Mouse (Mus musculus) liver (tissue): ENCODE data around the gene Adssl1.

Source experiments
- DNase-seq: peaks from one replicate; pipeline ENCODE4 v3.0.0-alpha.2; 2020; ENCODE audit warnings: mixed read lengths

The Adssl1 gene

GRCm38 (mm10) chr12:112660576-112661326 lies 40.9 kb downstream of the Adssl1 start:
- peak; percentile 62 for DNase-seq

DNA sequence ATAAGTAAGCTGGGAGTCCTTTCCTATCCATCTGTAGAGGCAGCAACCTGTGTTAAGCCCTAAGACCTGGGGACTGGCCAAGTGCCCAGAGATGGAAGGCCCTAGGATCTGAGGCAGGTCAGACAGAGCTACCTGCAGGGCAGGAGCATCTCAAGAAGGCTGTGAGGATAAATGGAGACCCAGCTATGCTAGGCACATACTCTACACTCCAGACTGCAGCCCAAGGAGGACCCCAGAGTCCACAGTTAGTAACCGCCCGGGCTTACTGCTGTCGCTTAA lies 41.4 kb downstream of the Adssl1 start:
- no peak for DNase-seq

GRCm38 (mm10) chr12:112661851-112662250 lies 42.0 kb downstream of the Adssl1 start:
- DNase-seq: no peak

GRCm38 (mm10) chr12:112663303-112663702 lies 43.5 kb downstream of the Adssl1 start:
- DNase-seq: no peak

DNA sequence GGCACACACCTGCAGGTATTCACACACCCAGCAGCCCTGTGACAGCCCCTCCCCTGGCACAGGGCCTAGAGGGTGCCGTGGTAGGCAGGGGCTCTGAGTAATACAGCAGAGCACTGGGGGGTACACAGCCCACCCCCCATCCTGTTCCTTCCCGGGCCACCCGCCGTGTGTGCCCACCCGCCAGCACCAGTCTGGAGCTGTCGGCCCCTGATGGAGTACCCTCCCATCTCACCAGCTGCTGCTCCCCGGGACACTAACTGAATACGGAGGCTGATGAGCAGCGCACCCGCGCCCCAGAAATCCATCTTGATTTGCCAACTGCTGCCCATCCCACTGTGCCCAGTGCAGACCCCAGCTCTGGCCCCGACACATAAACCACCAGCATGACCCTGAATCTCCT lies 43.9 kb downstream of the Adssl1 start:
- no peak for DNase-seq

- no peak for DNase-seq
Observed at GRCm38 (mm10) chr12:112664124-112664523, 44.3 kb downstream of the Adssl1 start.

GRCm38 (mm10) chr12:112664656-112665055 lies 44.8 kb downstream of the Adssl1 start:
- no peak for DNase-seq

DNA sequence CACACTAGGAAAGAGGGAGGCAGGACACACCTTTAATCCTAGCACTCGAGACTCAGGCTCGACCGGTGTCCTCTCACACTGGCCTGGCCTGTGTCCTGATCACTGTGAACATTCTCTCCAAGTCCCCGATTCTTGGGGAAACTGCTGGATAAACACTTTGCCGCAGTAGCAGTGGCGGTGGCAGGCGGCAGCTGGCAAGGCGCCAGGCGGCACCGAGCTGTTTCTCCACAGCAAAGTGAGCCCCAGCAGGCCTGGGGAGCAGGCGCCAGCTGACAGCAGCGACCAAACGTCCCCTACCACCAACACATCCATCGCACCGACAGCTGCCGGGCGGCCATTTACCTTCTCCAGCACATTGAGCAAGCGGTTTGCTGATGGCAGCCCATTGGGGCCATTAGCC lies 45.6 kb downstream of the Adssl1 start:
- peak; percentile 46 for DNase-seq

DNA sequence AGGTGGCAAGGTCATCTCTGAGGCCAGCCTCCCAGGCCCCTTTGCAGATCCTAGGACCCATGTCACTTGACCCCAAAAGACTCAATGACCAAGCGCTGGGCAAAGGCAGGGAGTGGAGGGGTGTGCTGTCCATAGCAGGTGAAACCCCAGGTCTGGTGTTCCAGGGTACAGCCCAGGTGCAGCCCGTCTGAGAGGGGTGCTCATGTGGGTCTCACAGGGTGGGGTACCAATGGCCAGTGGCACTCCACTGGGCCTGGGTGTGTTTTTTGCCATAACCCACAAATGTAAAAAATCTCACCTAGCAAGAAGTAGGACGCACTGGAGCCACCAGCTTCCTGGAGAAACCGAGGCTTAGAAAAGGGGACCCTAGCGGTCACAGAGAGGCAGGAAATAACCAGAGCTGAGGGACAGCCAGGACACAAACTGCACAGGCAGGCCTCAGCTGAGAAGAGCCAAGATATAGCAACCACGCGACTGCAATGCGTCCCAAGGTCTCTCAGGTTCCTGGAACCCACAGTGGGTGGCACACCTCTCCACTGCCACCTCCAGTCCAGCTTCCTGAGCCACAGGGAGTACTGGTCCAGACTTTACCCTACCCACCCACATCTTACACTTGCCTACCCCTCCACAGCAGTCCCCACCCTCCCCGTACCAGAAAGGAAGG lies 46.2 kb downstream of the Adssl1 start:
- no peak for DNase-seq

- DNase-seq: no peak
Observed at GRCm38 (mm10) chr12:112667619-112668297, 47.9 kb downstream of the Adssl1 start.

- peak; percentile 25 for DNase-seq
Observed at GRCm38 (mm10) chr12:112670718-112671393, 51.0 kb downstream of the Adssl1 start.

DNA sequence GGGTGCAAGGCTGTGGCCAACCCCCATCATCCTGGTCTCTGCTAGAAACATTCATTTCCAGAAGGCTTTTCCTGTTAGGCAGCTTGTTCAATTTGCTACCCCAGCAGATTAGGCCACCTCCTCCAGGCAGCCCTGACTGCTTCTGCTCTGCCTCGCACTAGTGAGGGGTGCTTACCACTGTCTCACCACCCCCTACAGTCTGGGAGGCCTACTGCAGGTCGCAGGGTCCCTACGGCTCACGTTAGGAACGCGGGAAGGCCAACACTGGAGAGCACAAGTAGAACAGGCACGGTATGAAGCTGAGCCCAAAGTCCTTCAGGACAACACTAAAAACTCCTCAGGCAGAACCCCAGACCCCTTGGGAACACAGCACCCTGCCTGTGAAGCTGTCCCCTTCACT lies 52.0 kb downstream of the Adssl1 start:
- DNase-seq: no peak

- DNase-seq: peak; percentile 60
Observed at GRCm38 (mm10) chr12:112672744-112673575, 53.1 kb downstream of the Adssl1 start.

DNA sequence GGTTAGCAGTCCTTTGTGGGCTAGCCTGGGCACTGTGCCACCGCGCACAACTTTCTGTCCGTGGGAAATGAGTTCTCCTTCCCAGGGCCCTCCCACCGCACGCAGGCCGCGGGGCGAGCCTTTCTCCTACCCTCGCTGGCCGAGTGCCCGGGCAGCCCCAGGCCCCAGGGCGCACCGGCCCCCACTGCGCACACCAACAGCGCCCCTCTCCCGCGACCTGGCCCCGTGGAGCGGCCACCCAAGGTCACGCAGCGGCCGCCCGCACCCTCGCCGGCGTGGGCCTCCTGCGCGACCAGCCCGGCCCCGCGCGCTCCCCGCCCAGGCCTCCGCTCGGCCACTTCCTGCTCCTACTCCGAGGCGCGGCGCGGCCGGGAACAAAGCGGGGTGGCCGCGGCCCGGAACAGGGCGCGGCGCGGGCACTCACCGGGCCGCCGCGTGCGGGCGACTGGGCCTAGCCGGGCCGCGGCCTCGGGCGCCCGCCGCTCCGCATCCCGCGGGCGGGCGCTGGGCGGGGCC lies 53.8 kb downstream of the Adssl1 start:
- DNase-seq: peak; percentile 23

- DNase-seq: peak; percentile 76
Observed at GRCm38 (mm10) chr12:112674132-112675011, 54.5 kb downstream of the Adssl1 start, which contains the start of gene Akt1. Akt1 (minus strand) TSS chr12:112674884.

DNA sequence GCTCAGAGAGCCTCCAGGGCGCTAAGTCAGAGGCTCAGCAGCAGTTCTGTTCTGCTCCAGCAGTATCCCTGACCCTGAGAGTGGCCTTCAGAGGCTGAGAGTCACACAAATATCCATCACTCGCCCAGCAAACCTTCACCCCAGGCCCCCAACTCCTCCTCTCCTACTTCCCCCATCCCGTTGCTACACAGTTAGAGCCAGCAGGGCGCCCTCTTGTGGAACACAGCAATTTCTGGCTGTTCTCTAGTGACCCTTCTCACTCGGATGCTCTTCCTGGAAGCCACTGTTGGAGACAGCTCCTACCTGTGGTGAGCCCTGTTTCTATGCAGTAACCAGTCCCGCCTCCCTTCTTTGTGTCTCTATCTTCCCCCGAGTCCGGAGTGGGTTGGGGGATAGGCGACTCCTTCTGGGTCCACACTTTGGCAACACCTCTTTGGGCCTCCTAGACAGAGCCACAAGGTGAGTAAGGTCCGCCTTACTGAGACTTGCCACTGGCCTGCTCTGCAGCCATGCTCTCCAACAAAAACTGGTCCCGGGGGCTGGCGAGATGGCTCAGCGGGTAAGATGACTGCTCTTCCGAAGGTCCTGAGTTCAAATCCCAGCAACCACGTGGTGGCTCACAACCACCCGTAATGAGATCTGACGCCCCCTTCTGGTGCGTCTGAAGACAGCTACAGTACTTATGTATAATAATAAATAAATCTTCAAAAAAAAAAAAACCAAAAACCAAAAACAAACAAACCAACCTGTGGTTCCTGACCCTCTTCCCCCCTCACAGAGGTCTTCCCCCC lies 55.6 kb downstream of the Adssl1 start:
- peak; percentile 86 for DNase-seq

DNA sequence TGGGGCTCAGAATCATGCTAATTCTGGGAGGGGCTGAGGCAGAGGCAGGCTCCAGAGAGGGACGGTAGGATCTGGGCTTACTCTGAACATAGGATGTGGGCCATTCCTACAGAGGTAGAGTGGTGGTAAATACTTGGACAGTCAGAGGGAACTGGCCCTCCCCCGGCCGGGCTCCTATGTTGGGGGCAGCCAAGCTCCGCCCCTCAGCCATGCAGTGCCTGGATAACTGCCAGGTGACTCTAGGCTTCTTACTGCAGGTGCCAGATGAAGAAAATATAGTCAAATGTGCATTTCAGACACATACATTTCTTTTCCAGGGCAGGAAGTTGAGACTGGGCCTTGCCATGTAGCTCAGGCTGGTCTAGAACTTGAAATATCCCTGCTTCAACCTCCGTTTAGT lies 57.2 kb downstream of the Adssl1 start:
- no peak for DNase-seq

GRCm38 (mm10) chr12:112677943-112678554 lies 58.2 kb downstream of the Adssl1 start:
- DNase-seq: no peak

DNA sequence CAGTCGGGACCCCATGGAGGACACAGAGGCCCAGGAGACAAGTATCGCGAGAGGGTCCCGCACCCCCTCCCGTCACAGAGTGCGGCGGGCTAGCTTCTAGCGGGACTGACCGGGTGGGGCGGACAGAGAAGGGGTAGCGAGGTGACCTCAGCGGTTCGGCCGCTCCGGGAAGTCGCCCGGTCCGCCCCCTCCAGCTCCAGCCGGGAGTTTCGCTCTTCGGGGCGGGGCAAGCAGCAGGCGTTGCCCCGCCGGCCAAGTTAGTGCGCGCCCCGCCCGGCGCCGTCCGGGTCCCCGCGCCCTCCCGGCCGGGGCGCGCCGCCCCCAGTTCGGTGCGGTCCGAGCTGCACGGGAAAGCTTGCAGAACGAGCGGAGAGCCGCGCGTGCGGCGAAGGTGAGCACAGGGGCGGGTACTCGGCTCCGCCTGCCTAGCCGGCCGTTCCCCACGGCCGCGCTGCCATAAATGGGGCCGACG lies 58.7 kb downstream of the Adssl1 start, which contains the start of gene Zbtb42:
Gene Zbtb42 (plus strand): TSS at position 274 of the 472 bp plus-strand sequence.
- DNase-seq: peak; percentile 55
